Mouse (Mus musculus): ENCODE measurements around the gene Olfr282.

- TF ChIP-seq CTCF (IDR thresholded peaks at IDR 0.05; ENCODE audit: borderline replicate concordance, insufficient read depth, low read depth, low read length): no peak
- no peak for TF ChIP-seq POLR2A (IDR thresholded peaks at IDR 0.05; ENCODE audit: borderline replicate concordance, insufficient read depth, low read length)
Measured at GRCm38 (mm10) chr15:98425188-98425587, 5.8 kb upstream of the Olfr282 start.
